Mouse (Mus musculus): Measurements from ENCODE around the gene Glyr1.

GRCm38 (mm10) chr16:5096504-5096903 lies 46.8 kb upstream of the Glyr1 start:
- no peak for TF ChIP-seq POLR2A (IDR thresholded peaks at IDR 0.05; ENCODE audit: borderline replicate concordance, low read depth, low read length)
- TF ChIP-seq CTCF (IDR thresholded peaks at IDR 0.05; ENCODE audit: low read depth, low read length) = no peak

All from bone marrow macrophage, adult 2 months (primary cell).